Mouse (Mus musculus): ENCODE measurements around the gene Thrap3.
A peak's percentile ranks its signal among the peaks of the same experiment; 100 is the strongest.
"Not testable (repeated sequence)": the region's sequence is repeated elsewhere in the genome, so short reads cannot be mapped to it uniquely, and the experiment has no call there.

The Thrap3 gene

DNA sequence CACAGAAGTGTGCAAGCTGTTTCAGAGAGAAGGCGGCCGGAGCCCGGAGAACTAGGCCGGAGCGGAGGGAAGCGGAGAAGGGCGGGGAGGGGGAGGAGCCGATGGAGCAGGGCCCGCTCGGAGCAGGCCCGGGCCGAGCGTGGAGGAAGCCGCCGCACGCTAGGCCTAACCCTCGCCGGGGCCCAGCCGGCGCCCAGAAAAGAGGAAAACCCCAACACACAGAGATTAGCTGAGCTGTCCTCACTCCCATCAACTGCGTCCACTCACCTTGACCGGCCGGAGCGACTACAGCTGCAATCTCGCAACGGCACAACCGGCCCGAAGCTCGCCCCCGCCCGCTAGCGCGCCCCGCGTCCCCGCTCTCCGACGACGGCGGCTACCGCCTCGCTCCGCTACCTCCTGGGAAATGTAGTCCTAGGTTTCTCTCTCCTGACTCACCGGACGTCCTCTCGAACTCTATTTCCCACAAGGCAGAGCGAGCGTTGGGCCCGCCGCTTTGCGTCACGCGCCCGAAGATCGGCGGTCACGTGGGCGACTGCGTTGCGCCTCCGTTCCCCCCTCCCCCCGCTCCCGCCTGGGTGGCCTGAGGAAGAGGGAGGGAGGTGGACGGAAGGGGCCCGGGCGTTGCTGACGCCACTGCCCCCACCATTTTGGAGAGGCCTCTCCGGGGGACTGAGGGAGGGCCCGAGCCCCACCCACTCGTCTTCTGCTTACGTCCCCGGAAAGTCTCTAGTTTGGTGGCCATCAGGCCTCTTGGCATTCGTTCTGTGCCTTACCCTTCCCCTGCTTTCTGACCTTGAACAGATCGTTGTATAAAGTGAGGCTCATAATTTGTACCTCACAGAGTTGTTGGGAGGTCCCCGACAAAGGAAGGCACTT, at the start of gene Thrap3:
Gene Thrap3, minus strand, starts transcription at position 458 of the 879 bp plus-strand sequence.
- DNase-seq, result peak; percentile 99

DNA sequence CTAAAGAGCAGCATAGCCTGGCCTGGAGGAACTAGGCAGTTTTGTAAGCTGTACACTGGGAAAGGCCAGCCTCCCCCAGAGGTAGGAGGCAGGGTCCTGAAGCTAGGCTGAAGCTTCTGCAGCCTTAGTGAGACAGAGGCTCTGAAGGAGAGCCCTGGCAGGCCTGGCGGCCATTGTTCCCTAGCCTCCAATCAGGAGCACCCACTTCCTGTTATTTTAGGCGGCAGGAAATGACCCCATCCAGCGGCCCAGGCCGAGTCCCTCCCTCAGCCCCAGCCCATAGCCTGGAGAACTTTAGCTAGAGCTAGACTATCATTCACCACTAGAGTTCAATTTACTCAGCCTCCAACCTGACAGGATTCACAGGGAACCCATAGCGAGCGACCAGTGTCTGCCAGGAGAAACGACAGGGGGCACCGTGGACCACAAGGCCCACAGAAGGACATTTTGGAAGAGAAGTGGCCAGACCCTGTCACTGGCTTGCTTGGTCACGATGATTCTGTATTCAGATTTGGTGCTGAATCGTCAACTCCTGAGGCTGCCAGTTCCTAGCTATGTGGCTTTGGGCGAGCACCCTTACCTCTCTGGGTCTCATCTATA, 49.2 kb upstream of the Thrap3 start:
- peak; percentile 45 for DNase-seq

DNA sequence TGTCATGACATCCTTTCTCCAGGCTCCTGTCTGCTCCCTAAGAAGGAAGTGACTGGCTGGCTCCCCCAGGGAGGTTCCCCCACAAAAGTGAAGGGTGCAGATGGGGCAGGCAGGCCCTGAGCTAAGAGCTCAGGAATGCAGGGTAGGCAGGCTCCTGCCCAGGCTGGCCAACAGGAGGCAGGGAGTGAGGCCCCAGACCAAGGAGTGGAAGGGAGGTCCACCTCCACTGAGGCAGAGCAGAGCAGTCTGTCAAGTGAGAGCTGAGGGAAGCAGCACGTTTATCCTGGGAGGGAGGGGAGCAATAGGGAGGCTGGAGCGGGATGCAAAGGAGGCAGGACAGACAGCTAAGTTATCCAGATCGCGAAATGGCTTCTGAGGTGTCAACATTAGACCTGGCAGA, 48.1 kb upstream of the Thrap3 start:
- DNase-seq, result no peak

DNA sequence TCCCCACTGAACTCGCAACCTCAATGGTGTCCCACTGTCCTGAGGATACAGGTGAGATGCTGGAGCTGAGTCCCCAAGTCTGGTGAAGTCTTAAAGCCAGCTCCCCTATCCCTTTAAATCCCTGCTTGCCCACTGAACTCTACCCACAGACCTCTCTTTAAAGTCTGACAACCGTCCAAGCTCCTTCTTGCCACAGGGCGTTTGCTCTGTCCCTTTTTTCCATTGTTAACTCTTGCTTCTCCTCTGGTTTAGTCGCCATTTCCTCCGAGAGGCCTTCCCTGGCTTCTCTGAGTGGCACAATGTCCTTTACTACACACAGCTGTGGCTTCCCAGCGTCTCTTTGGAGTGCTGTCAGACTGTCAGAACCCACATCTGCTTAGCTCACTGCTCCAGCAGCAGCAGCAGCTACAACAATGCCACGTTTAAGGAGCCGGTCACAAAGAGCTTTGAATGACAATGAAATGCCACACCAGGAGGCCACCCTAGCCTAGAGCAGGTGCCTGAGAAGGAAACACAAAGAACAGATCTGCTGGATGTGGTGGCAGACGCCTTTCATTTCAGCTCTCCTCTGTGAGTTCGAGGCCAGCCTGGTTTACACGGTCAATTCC, 45.8 kb upstream of the Thrap3 start:
- DNase-seq, result no peak

DNA sequence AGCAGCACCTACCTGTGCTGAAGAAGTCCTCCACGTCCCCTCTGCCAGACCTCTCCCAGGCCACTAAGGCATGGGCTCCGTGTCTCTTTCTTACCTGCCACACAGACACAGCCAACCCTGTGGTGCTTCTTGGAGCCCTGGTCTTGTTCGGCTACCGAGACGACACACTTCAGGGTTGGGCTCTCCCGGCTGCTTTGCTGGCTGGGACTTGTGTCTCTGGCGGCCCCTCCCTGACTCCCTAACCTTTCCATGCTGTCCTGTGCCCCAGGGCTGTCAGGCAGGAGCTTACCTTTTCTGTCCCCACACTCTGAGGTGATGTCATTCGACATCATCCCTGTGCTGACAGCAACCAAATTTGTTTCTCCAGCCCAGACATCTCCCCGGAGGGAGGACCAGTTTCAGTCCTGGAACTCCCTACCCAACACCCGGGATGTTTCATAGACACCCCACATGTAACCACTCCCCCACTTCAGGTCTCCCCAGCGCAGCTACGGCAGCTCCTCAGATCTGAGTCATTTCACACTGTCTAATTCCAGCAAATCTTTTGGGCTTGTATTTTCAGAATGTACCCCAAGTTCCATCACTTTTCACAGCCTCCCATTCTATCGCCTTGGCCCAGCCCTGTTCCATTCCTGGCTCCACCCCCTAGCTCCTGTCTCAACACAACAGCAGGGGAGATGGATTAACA, 43.8 kb upstream of the Thrap3 start:
- no peak for DNase-seq

DNA sequence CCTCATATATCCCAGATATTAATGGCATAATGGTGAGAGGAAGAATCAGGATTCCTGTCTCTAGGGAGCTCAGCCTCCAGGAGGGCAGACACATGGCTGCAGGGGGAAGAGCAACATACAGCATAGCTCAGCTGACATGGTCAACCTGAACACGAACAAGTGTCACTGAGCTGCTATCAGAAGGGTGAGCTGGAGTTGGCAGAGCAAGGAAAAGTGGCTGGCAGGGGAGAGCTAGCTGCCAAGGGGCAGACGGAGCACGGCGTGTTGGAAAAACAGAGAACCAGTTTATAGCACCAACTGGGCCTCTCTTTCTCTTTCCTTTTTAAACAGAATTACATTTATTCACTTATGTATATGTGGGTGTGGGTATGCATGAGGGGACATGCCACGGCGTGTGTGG, 40.0 kb upstream of the Thrap3 start:
- no peak for DNase-seq

DNA sequence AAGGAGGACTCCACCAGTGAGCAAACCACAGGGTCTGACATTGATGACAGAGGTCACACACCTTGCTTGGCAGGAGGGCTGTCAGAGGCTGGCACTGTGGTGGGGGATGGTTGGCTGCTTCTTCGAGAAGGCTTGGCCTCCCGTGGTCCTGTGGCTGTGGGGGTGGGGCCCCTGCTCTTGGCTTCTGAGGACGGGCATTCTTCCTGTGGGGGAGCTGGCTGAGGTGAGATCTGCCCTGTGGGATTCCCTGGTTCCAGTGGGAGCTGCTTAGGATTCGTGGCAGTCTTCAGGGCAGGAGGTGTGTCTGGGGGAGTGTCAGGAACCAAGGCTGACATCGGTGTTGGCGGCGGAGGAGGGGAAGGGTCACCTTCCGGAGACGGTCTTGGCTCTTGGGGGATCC, 39.4 kb upstream of the Thrap3 start:
- DNase-seq, result no peak

DNA sequence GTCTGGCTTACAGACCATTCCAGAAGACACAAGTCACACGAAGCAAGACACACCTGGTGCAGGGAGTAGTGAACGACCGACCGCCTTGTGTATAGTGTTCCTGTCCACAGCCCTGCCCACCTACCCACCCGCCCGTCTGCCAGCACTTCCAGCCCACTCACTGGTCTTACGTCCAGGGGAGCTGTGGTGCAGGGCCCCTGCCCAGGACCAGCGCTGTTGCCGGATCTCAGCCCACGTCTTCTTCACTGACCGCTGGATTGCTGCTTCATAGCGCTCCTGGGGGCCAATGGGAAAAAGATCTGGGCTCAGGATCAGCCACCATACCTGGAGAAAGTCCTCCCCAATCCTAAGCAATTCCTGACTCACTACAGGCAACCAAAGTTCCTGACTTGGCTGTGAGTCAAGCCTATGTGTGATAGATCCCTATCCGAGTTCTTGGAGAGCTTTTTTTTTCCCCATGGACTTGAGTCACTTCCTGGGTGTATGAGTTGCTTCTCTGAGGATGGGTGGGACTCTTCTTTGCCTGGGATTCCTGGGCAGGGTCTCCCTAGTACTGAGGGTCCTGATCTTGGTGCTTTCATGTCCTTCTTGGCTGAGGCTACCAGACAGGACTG, 37.4 kb upstream of the Thrap3 start:
- DNase-seq, result no peak

DNA sequence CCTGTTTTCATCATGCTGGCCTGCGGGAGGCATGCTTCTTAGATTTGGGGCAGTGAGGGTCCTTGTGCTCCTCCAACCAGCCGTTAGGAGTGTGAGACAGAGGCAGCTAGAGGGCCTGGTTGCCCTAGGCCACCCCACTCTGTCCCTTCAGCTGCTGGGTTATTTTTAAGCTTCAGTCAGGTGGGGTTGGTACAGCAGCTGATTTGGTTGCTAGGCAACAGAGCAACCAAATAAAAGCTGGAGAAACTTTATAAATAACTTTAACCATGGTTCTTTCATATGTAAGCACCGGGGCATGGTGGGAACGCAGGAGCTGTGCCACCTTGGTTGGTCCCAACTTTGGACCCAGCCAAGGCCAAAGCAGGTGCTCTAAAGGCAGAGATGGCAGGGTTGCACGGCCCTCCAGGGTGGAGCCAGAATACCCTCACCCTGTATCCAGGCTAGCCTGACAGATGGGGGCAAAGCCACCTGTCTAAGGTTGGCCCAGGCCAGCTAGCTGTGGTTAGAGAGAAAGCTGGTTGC, 35.2 kb upstream of the Thrap3 start:
- DNase-seq, result no peak

DNA sequence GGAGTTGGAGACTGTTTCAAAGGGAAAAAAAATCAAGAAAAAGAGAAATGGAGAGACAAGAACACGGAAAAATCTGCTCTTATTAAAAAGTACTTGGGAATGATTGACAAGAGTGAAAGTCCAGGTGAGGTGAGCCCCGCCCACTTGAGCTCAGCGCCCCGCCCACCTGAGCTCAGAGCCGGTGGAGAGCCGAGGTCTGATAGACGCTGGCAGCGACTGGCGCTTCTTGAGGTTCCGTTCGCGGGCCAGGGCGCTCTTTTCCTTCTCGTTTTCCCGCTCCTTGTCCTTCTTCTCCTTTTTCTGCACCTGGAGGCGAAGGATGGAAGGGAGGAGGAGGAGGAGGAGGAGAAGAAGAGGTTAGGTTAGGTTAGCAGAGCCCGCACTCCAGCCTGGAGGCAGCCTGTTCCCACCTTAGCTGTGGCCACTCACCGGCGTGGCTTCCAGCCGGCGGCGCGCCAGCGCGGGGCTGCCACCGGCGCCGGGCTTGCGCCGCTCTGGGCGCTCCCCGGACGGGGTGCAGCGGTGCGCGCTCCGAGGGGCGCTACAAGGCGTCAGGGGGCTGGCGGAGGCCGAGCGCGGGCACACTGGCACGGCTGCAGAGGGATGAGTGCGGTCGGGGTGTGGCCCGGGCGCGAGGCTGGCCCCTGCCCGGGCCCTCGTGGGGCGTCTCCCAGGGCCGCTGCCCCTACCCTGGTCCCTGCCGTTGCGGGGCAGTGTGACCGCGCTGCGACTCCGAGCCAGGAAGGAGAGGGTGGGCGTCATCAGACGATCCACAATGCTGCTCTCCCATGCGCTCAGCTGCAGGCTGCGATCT, 34.1 kb upstream of the Thrap3 start:
- DNase-seq, result peak; percentile 81

DNA sequence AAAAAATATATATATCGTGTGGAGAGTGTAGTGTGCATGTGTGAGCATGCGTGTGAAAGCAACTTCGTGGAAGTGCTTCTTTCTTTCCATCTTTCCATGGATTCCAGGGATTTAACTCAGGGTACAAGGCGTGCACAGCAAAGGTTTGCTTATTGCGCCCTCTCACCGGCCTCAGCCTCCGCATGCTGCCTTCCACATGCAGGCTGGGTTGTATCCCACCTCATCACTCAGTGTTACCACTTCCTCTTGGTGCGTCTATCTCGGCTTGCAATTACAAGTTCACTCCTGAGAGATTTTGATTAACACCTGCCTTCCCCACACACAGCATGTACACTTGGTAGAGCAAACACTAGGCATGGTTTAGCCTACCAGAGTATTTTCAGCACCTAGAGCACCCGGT, 32.6 kb upstream of the Thrap3 start:
- DNase-seq, result no peak

DNA sequence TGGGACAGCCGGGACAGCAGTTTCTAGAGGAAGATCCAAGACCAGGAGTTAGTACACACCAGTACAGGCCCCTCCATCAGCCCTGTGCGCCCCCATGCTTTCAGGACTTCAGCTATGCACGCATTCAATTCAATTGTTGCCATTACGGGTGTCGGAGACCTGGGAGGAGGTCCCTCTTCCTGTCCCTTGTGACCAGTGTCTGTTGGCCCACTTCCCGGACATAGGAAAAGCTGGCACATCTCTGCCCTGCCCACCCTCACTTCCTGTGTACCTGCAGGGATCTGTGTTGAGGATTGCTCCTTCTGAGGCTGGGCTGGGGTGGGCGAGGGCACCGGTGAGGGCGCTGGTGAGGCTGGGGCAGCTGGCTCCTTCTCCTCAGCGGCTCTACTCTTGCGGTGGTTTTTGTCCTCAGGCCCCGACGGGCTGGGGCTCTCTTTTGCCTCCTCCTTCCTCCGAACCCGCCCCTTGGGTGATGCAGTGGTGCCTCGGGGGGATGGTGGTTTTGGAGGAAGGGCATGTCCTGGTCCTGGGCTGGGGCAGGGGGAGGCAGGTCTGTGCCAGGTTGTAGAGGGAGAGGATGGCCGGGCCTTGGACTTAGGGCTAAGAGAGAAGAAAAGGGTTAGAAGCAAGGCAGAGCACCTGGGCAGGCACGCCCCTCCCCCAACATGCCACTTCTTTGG, 32.1 kb upstream of the Thrap3 start:
- DNase-seq, result no peak

DNA sequence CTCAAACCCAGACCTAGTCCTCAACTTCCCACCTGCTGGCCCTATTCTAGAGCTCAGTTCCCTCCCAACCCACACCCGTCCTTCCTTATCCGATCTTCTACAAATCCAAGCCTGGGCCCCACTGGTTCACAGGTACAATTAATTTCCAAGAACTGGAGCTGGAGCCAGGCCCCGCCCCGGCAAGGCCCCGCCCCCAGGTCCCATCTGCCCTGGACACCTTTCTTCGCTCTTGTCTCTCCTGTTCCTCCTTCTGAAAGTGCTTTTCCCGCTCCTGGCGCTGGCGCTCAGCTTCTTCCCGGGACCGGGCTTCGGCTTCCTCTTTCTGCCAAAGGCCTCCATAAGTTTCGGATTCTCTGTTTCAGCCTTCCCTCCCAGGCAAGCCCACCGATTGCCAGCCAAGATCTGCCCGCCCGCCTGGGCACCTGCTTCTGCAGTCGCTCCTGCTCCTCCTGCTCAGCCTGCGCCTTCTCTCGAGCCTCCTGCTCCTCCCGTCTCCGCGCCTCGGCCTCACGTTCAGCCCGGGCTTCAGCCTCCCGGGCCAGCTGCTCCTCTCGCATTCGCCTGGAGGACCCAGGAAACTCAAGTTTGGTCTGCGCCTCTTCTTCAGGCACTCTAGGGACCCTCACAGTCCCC, 31.2 kb upstream of the Thrap3 start:
- no peak for DNase-seq

DNA sequence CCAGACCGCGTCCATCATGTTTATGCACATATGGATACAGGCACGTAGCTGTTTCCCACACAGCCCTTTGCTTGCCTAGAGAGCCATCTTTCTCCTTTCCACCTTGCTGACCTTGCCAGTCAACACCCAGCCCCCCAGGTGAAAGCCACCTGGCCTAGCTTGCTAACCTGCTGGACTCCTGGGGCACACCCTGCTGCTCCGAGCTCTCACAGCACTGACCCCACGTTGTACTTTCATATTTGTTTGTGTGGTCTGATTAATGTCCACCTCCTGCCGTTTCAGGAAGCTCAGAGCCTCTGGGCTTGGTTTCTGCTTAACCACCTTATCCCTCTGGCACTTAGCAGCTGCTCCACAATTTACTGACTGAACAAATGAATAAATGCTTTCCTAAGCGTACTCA, 27.3 kb upstream of the Thrap3 start:
- DNase-seq, result no peak

DNA sequence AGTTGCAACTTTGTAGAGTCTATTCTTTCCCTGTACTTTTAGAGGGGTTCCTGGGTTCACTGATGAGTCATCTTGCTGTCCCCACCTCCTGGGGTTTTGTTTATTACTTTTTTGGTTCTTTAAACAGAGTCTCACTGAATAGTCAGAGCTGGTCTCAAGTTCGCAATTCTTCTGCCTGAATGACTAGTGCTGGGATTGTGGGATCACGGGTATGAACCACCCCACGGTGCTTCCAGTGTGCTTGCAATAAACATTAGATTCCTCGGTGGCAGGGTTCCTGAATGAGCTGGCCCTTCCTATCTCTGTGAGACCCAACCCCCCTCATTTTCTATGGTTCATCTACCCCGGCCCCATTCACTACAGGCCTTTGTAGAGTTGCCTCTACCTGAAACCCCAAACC, 25.6 kb upstream of the Thrap3 start:
- DNase-seq, result no peak

DNA sequence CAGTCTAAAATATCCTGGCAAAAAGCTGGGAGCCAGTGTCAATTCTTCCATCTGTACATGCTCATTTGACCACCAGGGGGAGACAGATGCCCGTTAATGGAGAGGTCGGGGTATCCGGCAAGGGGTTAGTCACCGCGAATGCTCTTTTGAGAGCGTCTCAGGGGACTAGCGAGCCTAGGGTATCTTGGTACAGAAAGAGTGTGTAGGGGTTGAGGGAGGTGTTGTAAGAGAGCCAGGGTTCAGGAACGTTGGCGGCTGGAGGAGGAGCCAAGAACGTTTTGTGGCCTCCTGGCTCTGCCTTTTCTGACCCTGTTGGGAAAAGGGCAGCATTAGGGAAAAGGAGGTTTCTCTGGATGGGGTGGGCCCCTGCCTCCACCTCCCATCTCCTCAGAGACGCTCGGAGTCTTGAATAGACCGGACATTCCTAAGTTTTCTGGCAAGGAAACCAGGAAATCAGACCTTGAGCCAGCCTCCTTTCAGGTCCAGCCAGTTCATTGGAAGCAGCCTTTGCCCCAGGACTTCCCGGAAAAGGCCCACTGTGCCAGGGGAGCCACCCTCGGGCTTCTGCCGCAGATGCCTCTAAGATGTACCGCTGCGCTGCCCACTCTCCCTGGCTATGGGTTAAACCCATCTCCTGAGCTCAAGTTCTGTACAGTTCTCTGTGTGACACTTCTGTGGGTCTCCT, 24.7 kb upstream of the Thrap3 start:
- DNase-seq, result peak; percentile 89

DNA sequence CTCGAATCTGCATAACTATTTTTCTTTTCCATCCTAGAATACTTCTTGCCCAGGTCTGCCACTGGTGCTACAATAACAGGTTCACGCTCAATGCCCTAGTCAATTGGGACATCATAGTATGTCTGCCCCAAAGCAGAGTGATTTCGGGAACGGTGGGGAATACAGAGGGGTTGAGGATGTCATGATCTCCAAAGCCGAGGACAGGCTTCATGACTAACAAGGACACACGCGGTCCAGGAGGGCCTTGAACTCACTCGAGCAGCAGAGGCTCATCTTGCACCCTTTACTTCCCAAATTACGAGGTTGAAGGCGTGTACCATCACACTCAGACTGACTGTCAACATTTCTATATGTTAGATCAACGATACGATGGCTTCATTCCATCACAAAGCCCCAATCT, 24.1 kb upstream of the Thrap3 start:
- DNase-seq, result no peak

DNA sequence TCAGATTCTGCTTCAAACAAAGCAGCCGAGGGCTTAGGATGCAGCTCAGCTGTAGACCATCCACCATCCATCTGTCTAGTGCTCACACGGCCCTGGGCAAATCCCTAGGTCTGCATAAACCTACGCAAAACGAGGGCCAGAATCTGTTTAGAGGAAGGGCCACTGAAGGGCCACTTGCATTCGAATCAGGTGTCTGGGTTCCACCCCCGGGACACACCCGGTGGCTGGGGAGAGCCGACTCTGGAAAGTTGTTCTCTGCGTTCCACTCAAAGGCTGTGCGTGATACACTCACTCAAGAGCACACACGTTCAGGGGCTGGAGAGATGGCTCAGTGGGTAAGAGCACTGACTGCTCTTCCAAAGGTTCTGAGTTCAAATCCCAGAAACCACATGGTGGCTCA, 20.1 kb upstream of the Thrap3 start:
- no peak for DNase-seq

DNA sequence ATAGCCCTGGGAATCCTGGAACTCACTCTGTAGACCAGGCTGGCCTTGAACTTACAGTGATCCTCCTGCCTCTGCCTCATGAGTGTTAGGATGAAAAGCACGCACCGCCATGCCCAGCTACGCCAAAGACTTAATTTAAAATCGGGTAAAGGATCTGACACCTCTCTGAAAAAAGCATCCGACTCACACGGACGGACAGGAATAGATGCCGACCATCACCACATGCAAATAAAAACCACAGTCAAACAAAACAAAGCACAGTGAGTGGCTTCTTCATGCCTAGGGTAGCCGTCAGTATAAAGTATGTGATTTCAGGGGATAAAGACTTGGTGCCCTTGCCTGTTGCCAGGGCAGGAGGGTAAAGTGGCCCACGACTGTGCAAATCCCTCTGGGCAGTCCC, 17.5 kb upstream of the Thrap3 start:
- DNase-seq, result no peak

DNA sequence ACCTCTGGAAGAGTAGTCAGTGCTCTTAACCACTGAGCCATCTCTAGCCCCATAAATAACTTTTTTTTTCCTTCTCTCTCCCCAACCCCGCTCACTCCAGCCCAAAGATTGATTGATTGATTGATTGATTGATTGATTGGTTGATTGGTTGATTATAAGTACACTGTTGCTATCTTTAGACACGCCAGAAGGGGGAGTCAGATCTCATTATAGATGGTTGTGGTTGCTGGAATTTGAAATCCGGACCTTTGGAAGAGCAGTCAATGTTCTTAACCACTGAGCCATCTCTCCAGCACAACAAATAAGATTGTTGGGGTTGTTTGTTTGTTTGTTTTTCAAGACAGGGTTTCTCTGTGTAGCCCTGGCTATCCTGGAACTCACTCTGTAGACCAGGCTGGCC, 17.0 kb upstream of the Thrap3 start:
- not testable (repeated sequence) for DNase-seq
